Mouse (Mus musculus) MEL-GATA-1-ER (cell line): ENCODE results near the gene Rab9b.

ENCODE experiments used
- DNase-seq: peaks from one replicate; pipeline ENCODE4 v3.0.0-alpha.2; 2012; ENCODE audit warnings: low read depth; ENCODE audit errors: extremely low read depth

Rab9b gene

GRCm38 (mm10) chrX:136868061-136869040 lies at the start of gene Rab9b:
Rab9b (minus strand) TSS chrX:136868755.
- DNase-seq = no peak

GRCm38 (mm10) chrX:136904369-136904768 lies 35.8 kb upstream of the Rab9b start:
- no peak for DNase-seq

- DNase-seq = peak; percentile 23
Measured at GRCm38 (mm10) chrX:136895757-136896156, 27.2 kb upstream of the Rab9b start.

- peak; percentile 21 for DNase-seq
Measured at GRCm38 (mm10) chrX:136850300-136850699, 18.3 kb downstream of the Rab9b start.

- no peak for DNase-seq
Measured at GRCm38 (mm10) chrX:136828610-136829009, 39.9 kb downstream of the Rab9b start.

- DNase-seq = no peak
Measured at GRCm38 (mm10) chrX:136825016-136825415, 43.5 kb downstream of the Rab9b start.

- no peak for DNase-seq
Measured at GRCm38 (mm10) chrX:136822371-136822770, 46.2 kb downstream of the Rab9b start, which contains the start of gene Plp1. Plp1 (plus strand) TSS chrX:136822671.

- DNase-seq = peak; percentile 39
Measured at GRCm38 (mm10) chrX:136820250-136820649, 48.3 kb downstream of the Rab9b start.

GRCm38 (mm10) chrX:136819752-136820151 lies 48.8 kb downstream of the Rab9b start:
- no peak for DNase-seq
